Mouse (Mus musculus): ENCODE measurements around the gene Wfdc3. TPM values are rescaled to one million over a fixed set of nuclear protein-coding genes. Genes with fewer than 3 reads are reported as not detected.

Wfdc3 gene
- polyA plus RNA-seq, 1 experiment from 2014 or later: 0.77 TPM

DNA sequence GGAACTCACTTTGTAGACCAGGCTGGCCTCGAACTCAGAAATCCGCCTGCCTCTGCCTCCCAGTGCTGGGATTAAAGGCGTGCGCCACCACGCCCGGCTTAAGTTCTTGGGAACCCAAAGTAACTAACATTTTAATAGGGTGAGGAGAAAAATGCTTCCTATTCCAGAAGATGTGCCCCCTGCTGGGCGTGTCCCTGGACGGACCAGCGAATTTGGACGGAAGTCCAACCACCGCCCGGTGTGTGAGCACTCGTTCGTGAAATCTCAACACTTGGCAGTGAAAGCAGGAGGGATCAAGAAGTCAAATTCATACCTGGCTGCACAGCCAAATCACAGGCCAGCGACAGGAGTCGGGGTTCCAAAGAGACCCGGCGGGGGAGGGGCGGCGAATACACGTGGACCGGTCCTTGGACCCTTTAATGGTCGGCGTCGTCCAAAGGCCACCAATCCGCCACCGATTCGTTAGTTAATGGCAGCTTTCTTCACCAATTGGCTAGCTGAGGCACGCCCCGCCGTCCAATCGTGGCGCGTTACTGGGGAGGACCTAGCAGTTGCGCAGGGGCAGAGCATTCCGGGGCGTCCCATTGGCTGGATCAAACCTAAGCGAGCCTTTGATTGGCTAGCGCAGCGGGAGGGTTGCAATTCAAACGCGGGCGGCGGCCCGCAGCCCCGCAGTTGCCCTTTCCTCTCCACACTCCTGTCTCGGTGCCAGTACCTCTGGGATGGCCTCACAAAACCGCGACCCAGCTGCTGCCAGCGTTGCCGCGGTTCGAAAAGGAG, 23.7 kb upstream of the Wfdc3 start, which contains the start of gene Ube2c:
Ube2c (plus strand) TSS at position 641 of the 780 bp plus-strand sequence.
- H3K27ac ChIP-seq (ENCODE audit: low read depth, low read length): no peak within 1 kb of the TSS; the same call in 1 of the 2 replicates
- 3% methylated on average over 53 of the region's 53 CpGs for WGBS

DNA sequence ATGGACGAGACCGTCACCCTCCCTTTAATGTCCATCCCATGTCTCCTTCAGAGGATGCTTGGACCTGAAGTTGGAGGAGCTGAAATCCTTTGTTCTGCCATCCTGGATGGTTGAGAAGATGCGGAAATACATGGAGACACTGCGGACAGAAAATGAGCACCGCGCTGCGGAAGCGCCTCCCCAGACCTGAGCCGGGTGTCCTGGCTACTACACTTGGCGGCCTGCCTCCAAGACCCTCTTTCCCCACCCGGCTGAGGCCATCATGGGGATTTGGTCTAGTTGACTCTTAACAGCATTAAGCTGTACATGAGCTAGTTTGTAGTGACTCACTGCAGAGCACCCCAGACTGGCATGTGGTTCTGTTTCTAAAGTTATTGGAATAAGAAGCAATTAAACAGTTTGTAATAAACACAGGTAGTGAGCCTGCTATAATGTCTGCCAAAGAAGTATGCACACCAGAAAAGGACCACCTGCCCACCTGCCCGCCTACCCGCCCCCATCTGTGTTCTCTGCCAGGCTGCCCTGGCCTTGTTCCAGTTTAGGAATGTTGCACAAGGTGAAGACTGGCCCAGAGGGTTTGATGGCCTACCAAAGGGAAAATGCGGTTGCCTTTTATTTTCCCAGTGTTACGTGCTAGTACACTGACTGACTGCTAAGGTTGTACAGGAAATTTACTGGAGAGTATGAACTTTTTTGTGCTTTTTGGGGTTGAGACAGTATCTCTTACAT, 22.2 kb upstream of the Wfdc3 start:
- no peak for DNase-seq (ENCODE audit: low spot score)

More for the DNA sequence above, 23.7 kb upstream of the Wfdc3 start, which contains the start of gene Ube2c:
- peak; percentile 100 for ATAC-seq
- no peaks in the 10 kb centered on the region for H3K27me3 ChIP-seq (replicated peaks; ENCODE audit: control insufficient read depth, insufficient read depth, low read length)
- H3K4me3 ChIP-seq (ENCODE audit: low read depth, low read length): peak within 1 kb of the TSS; percentile 64
- no peaks in the 10 kb centered on the region for H3K9me3 ChIP-seq (replicated peaks; ENCODE audit: control insufficient read depth, low read length)
- H3K9ac ChIP-seq (ENCODE audit: low read length): peak within 1 kb of the TSS; percentile 74
- peak within 1 kb of the TSS; percentile 90 for H3K4me2 ChIP-seq (ENCODE audit: low read length)
- DNase-seq (ENCODE audit: low spot score): peak; percentile 100
- peaks cover 53% of the 10 kb centered on the region for H3K36me3 ChIP-seq (ENCODE audit: control insufficient read depth, insufficient read depth, low read length)
- H3K4me1 ChIP-seq (ENCODE audit: control insufficient read depth, insufficient read depth, low read length): peaks cover 20% of the 10 kb centered on the region

DNA sequence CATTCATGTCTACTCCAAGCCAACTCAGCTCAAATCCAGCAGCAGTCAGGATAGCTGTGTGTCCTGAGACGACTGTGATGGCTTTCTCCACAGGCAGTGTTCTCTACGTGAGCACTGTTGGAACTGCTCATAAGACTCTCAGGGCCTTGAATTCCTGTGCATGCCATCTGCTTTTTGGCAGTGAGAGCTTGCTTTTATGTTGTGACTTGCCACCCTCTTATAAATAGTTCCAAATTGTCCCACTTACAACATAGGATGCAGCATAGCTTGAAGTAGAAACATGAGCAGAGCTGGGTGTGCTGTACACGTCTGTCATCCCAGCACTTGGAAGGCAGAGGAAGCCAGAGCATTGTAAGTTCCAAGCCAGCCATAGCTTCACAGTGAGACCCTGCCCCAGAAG, 20.1 kb upstream of the Wfdc3 start:
- H3K27me3 ChIP-seq (replicated peaks; ENCODE audit: control insufficient read depth, insufficient read depth, low read length): no peaks in the 10 kb centered on the region

More for the DNA sequence above, 22.2 kb upstream of the Wfdc3 start:
- Histone ChIP-seq H3K27ac (ENCODE audit: low read depth, low read length) (no peak overlapping the region), H3K9ac (ENCODE audit: low read length) (no peak overlapping the region), H3K36me3 (ENCODE audit: control insufficient read depth, insufficient read depth, low read length) (peaks cover 61% of the 10 kb centered on the region), H3K4me2 (ENCODE audit: low read length) (no peak overlapping the region), H3K4me1 (ENCODE audit: control insufficient read depth, insufficient read depth, low read length) (peaks cover 20% of the 10 kb centered on the region), H3K4me3 (ENCODE audit: low read depth, low read length) (no peak overlapping the region), H3K9me3 (replicated peaks; ENCODE audit: control insufficient read depth, low read length) (no peaks in the 10 kb centered on the region), H3K27me3 (replicated peaks; ENCODE audit: control insufficient read depth, insufficient read depth, low read length) (no peaks in the 10 kb centered on the region)
- 91% methylated on average over 15 of the region's 15 CpGs for WGBS
- ATAC-seq: no peak

DNA sequence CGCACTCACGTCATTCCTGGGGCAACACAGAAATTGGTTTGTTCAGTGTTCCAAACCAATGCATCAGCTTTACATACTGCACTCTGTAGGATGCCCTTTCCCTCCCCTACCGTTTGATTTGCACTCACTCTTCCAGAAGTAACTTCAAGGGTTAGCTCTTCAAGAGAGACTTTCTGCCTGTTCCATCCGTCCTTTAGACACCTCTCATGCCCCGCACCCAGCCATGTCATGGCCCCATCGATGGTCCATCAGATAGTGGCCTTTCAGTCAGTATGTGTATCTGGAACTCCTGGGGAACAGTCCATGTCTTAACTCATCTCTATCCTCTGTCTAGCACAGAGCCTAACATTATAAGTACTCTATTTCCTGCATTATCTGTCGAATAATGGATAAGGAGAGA, 16.9 kb upstream of the Wfdc3 start:
- peaks cover 94% of the 10 kb centered on the region for H3K36me3 ChIP-seq (ENCODE audit: control insufficient read depth, insufficient read depth, low read length)

More for the DNA sequence above, 20.1 kb upstream of the Wfdc3 start:
- WGBS: 79% methylated on average over 3 of the region's 3 CpGs
- no peak overlapping the region for H3K9ac ChIP-seq (ENCODE audit: low read length)
- no peak for ATAC-seq
- no peak overlapping the region for H3K4me3 ChIP-seq (ENCODE audit: low read depth, low read length)
- peaks cover 10% of the 10 kb centered on the region; the same call in 1 of the 2 replicates for H3K4me1 ChIP-seq (ENCODE audit: control insufficient read depth, insufficient read depth, low read length)
- peaks cover 69% of the 10 kb centered on the region for H3K36me3 ChIP-seq (ENCODE audit: control insufficient read depth, insufficient read depth, low read length)
- no peak overlapping the region for H3K27ac ChIP-seq (ENCODE audit: low read depth, low read length)
- no peak overlapping the region for H3K4me2 ChIP-seq (ENCODE audit: low read length)
- H3K9me3 ChIP-seq (replicated peaks; ENCODE audit: control insufficient read depth, low read length): no peaks in the 10 kb centered on the region
- DNase-seq (ENCODE audit: low spot score): no peak

DNA sequence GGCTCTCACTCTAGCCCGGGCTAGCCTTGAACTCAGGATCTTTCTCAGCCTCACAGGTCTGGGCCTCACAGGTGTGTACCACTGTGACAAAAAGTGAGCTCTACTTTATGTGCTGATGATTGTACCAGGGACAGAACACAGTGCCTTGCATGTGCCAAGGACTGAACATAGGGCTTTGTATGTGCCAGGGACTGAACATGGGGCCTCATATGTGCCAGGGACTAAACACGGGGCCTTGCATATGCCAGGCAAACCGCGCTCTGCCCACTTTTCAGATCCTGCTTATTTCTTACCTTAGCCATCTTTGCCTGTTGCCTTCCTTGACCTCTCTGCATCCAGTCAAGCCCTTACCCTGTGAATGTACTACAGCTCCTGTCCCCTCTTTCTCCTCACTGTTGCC, 16.2 kb upstream of the Wfdc3 start:
- Histone ChIP-seq H3K4me3 (ENCODE audit: low read depth, low read length) (no peak overlapping the region), H3K9me3 (replicated peaks; ENCODE audit: control insufficient read depth, low read length) (no peaks in the 10 kb centered on the region), H3K4me2 (ENCODE audit: low read length) (no peak overlapping the region), H3K9ac (ENCODE audit: low read length) (no peak overlapping the region), H3K27me3 (replicated peaks; ENCODE audit: control insufficient read depth, insufficient read depth, low read length) (no peaks in the 10 kb centered on the region), H3K36me3 (ENCODE audit: control insufficient read depth, insufficient read depth, low read length) (peaks cover 94% of the 10 kb centered on the region), H3K4me1 (ENCODE audit: control insufficient read depth, insufficient read depth, low read length) (no peaks in the 10 kb centered on the region), H3K27ac (ENCODE audit: low read depth, low read length) (no peak overlapping the region)
- ATAC-seq (no peak), DNase-seq (ENCODE audit: low spot score) (no peak)
- 96% methylated on average over 4 of the region's 4 CpGs for WGBS

More for the DNA sequence above, 16.9 kb upstream of the Wfdc3 start:
- Histone ChIP-seq H3K4me2 (ENCODE audit: low read length) (no peak overlapping the region), H3K9ac (ENCODE audit: low read length) (no peak overlapping the region), H3K4me1 (ENCODE audit: control insufficient read depth, insufficient read depth, low read length) (no peaks in the 10 kb centered on the region), H3K27me3 (replicated peaks; ENCODE audit: control insufficient read depth, insufficient read depth, low read length) (no peaks in the 10 kb centered on the region), H3K9me3 (replicated peaks; ENCODE audit: control insufficient read depth, low read length) (no peaks in the 10 kb centered on the region), H3K27ac (ENCODE audit: low read depth, low read length) (no peak overlapping the region), H3K4me3 (ENCODE audit: low read depth, low read length) (no peak overlapping the region)
- WGBS: 89% methylated on average over 7 of the region's 7 CpGs
- no peak for DNase-seq (ENCODE audit: low spot score)
- ATAC-seq: no peak

DNA sequence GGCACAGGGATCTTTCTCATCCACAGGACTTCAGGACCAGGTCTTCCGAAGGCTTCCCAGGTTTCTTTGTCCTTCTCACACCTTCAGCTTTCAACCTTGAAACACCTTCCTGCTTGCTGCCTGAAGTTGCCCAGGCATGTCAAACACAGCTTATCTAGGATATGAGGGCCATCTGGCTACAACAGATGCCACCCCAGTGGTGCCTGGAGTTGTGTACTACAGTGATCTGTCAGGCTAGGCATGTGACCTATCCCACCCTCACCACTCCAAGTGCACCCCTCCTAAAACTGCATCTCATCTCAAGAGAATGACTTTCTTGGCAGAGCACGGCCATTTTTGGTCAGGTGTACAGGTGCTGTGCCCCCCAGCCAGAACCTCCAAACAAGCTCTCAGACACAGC, 15.8 kb upstream of the Wfdc3 start:
- H3K9me3 ChIP-seq (replicated peaks; ENCODE audit: control insufficient read depth, low read length): no peaks in the 10 kb centered on the region
- no peak for DNase-seq (ENCODE audit: low spot score)
- H3K9ac ChIP-seq (ENCODE audit: low read length): no peak overlapping the region
- no peak overlapping the region for H3K27ac ChIP-seq (ENCODE audit: low read depth, low read length)
- H3K27me3 ChIP-seq (replicated peaks; ENCODE audit: control insufficient read depth, insufficient read depth, low read length): no peaks in the 10 kb centered on the region
- no peak overlapping the region for H3K4me2 ChIP-seq (ENCODE audit: low read length)
- 92% methylated on average over 2 of the region's 2 CpGs for WGBS
- no peak for ATAC-seq
- H3K4me1 ChIP-seq (ENCODE audit: control insufficient read depth, insufficient read depth, low read length): no peaks in the 10 kb centered on the region
- peaks cover 94% of the 10 kb centered on the region for H3K36me3 ChIP-seq (ENCODE audit: control insufficient read depth, insufficient read depth, low read length)
- no peak overlapping the region for H3K4me3 ChIP-seq (ENCODE audit: low read depth, low read length)

DNA sequence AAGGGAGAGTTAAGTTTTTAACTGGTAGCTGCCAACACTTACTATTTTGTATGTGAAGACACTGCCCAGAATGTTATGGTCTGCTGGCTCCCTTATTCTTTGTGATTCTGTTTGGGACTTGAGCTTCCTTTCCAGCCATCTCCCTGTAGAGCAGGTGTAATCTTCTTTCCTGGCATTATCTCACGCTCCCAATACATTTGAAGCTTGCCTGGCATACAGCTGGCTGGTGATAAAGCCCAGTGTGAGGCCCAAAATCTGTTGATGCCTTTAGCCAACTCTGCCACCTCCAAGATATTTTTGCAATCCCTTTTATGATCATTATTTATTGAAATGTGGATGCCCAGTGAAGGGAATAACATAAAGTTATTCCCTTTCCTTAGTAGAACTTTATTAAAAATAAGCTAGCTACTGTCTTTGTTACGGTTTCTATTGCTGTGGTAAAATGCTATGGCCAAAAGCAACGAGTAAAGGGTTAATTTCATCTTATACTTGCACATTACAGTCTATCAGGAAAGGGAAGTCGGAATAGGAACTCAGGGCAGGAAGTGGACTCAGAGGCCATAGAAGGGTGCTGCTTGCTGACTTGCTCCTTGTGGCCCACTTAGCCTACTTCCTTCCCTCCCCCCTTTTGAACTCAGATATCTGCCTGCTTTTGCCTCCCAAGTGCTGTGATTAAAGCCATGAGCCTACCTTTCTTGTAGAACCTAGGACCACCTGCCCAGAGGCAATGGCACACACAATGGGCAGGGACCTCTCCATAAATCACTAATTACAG, 14.5 kb upstream of the Wfdc3 start:
- peaks cover 94% of the 10 kb centered on the region for H3K36me3 ChIP-seq (ENCODE audit: control insufficient read depth, insufficient read depth, low read length)
- H3K4me1 ChIP-seq (ENCODE audit: control insufficient read depth, insufficient read depth, low read length): no peaks in the 10 kb centered on the region
- no peak overlapping the region for H3K4me3 ChIP-seq (ENCODE audit: low read depth, low read length)
- DNase-seq (ENCODE audit: low spot score) (no peak), ATAC-seq (no peak)
- 90% methylated on average over 4 of the region's 4 CpGs for WGBS
- no peaks in the 10 kb centered on the region for H3K27me3 ChIP-seq (replicated peaks; ENCODE audit: control insufficient read depth, insufficient read depth, low read length)
- no peaks in the 10 kb centered on the region for H3K9me3 ChIP-seq (replicated peaks; ENCODE audit: control insufficient read depth, low read length)
- H3K9ac ChIP-seq (ENCODE audit: low read length): no peak overlapping the region
- no peak overlapping the region for H3K4me2 ChIP-seq (ENCODE audit: low read length)
- H3K27ac ChIP-seq (ENCODE audit: low read depth, low read length): no peak overlapping the region

DNA sequence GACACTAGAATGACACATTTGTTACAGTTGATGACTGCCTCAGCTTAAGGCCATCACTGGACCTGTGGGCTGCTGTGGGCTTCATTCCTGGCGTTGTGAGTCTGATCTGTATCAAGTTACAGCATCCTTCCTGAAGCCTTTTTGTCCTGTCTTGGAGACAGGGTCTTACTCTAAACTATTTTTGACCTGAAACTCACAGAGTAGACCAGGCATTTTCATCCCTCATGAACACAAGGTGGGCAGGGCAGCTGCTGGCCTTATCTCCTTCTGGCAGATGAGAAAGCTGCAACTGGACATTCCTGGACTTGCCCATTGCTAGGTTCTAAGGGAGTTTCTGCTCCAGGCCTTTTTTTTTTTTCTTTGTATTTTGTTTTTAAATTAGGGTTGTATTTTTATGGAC, 13.0 kb upstream of the Wfdc3 start:
- Histone ChIP-seq H3K9ac (ENCODE audit: low read length) (no peak overlapping the region), H3K4me1 (ENCODE audit: control insufficient read depth, insufficient read depth, low read length) (no peaks in the 10 kb centered on the region), H3K4me2 (ENCODE audit: low read length) (no peak overlapping the region), H3K27ac (ENCODE audit: low read depth, low read length) (no peak overlapping the region), H3K9me3 (replicated peaks; ENCODE audit: control insufficient read depth, low read length) (no peaks in the 10 kb centered on the region), H3K36me3 (ENCODE audit: control insufficient read depth, insufficient read depth, low read length) (peaks cover 100% of the 10 kb centered on the region), H3K4me3 (ENCODE audit: low read depth, low read length) (no peak overlapping the region), H3K27me3 (replicated peaks; ENCODE audit: control insufficient read depth, insufficient read depth, low read length) (no peaks in the 10 kb centered on the region)
- DNase-seq (ENCODE audit: low spot score): no peak
- no peak for ATAC-seq
- WGBS: 71% methylated on average over 1 of the region's 1 CpGs
